Mouse (Mus musculus): ENCODE results near the gene Hoxb3. TPM values are rescaled to one million over a fixed set of nuclear protein-coding genes. Genes with fewer than 3 reads are reported as not detected.

The Hoxb3 gene
- total RNA-seq, 2 experiments from 2014 or later: not detected

DNA sequence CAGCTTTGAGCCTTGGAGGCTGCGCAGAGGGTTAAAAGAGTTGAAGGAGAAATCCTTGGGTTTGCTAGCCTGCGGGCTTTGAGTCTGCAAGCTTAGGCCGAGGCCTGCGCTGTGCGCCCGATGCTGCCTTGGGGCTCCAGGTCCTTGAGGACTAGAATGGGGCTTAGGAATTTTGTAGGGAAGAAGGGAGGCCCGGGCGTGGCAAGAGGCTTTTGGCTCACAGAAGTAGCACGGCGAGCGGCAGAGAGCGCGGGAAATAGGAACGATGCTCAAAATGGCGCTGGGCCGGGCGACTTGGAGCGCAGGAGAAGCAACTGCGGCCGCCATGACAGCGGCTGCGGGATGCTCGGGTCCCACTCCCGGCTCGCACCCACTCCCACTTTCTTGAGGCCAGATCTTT is 31.2 kb downstream of the Hoxb3 start:
- DNase-seq: no peak

DNA sequence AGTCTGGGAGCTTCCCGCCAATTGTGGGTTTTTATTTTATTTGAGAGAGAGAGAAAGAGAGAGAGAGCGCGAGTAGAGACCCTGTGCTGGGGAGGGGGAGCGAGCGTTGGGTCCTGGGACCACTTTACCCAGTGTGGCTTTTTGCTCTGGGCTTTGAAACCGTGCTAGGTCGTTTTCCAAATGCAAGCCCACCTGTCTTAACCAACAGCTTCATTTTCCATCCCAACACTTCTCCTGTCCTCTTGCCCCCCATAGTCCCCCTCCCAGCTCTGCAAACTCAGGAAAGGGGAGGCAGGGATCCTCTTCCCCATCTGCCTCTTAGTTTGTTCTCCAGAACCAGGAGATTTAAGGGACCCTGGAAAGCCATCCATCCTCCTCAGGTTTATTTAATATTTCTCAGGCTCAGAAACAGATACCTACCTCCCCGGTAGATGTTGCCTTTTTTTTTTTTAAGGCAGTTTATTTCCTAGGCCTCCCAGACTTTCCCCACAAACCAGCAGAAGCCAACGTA is 31.7 kb downstream of the Hoxb3 start:
- DNase-seq: no peak

DNA sequence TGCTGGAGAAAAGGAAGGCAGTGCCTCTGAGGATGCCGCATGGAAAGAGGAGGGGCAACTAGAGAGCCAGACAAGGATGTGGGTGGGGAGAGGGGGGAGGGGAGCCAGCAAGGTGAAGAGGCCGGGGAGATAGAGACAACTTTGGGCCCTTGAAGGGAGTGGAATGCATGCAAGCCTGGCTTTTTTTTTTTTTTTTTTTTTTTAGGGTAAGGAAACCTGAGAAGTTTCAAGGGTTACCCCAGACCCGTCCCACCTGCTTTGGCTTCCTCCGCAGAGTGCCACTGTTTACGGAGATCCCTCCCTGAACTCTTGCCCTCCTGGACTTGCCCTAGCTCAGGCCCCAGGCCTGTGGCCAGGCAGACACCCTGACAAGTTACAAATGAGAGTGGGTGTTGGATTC is 40.7 kb downstream of the Hoxb3 start:
- no peak for DNase-seq

DNA sequence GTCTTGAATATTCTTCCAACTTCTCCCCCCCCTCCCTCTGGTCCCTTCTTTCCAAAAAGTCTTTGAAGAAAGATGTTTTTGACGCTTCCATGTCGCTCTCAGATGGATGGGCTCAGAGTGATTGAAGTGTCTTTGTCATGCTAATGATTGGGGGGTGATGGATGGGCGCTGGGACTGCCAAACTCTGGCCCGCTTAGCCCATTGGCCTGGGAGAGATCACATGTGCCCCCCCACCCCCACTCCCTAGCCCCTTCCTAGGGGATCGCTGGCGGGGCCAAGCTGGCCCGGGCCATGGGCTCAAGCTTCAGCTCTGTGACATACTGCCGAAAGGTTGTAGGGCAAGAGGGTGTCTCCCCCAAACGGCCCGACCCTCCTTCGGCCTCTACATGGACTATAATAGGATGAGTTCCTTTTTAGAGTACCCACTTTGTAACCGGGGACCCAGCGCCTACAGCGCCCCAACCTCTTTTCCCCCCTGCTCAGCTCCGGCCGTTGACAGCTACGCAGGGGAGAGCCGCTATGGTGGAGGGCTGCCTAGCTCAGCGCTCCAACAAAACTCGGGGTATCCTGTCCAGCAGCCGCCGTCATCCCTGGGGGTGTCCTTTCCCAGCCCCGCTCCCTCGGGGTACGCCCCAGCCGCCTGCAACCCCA is 42.4 kb downstream of the Hoxb3 start, which contains the start of gene Hoxb1:
TSS of gene Hoxb1 (plus strand) at position 312 of the 651 bp plus-strand sequence.
- DNase-seq: no peak

DNA sequence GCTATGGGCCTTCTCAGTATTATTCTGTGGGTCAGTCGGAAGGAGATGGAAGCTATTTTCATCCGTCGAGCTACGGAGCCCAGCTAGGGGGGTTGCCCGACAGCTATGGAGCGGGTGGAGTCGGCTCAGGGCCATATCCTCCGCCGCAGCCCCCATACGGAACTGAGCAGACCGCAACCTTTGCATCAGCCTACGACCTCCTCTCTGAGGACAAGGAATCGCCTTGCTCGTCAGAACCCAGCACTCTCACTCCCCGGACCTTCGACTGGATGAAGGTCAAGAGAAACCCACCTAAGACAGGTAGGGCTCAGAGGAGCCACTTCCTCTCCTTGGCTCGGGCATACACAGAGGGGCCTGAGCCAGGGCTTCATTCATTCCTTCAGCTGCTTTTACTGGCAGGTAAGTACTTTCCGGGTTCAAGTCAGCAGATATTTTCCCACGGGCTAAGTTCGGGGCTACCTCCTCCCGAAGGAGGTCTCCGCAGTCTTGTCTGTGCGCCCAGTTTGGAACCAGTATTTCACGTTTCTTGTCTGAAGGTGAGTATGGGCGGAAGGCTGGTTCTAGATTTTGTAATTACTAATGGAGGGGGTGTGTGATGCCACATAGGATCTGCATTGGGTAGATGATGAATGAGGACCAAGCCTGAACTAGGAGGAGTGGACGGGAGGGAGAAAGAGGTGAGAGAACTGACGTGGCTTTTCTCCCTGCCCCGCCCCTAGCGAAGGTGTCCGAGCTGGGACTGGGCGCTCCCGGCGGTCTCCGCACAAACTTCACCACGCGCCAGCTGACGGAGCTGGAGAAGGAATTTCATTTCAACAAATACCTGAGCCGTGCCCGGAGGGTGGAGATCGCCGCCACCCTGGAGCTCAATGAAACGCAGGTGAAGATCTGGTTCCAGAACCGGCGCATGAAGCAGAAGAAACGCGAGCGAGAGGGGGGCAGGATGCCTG is 43.2 kb downstream of the Hoxb3 start:
- DNase-seq: no peak

DNA sequence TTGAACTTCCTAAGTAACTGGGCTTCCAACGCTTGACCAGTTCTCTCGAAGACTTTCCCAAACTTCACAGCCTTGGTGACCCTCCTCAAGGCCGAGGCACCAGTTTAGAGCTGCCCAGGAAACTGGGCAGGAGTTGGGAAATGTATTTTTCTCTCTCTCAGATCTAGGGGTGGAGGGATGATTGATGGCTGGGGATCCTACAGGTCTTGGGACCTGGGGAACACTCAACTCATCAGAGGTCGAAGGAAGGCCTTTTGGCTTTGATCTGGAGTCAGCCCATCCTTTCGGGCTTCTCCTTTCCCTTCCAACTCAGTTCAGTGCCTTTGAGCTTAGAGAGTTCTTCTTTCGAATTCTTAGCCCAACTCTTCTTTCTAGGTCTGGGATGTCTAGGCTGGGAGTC is 44.0 kb downstream of the Hoxb3 start:
- no peak for DNase-seq

DNA sequence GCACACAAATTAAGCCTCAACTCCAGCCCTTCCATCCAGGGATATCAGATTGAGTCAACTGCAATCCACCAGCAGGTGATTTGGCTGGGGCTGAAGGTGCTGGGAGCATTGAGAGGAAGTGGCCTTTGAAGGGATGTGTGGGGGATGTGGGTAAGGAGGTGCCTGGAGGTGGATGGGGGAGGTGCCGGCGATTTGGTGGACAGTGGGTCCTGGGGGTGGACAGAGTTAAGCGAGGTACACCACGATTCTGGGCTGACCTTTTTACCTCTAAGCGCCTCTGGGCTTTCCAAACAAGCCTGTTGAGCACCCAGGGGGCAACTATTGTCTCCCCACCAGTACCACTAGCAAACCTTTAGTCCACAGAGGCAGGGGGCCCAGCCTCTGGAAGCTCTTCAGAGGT is 45.6 kb downstream of the Hoxb3 start:
- DNase-seq: no peak

DNA sequence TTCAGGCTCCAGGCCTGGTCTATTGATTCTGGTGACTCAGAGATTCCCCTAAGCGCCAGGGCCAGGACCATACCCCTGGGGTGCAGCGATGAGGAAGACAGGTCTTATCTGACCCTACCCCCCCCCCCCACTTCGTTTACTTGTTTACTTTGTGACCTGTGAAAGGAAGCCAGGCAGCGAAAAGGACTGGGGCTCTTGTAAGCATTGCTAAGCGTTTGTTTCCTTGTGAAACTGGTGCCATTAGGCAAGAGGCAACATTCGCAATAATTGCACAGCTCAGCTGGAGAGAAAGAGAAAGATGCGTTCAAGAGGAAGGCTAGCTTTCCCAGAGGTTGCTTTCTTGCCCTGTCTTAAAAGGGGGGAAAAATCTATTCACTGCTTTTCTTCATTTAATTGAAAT is 46.0 kb downstream of the Hoxb3 start:
- DNase-seq: no peak

DNA sequence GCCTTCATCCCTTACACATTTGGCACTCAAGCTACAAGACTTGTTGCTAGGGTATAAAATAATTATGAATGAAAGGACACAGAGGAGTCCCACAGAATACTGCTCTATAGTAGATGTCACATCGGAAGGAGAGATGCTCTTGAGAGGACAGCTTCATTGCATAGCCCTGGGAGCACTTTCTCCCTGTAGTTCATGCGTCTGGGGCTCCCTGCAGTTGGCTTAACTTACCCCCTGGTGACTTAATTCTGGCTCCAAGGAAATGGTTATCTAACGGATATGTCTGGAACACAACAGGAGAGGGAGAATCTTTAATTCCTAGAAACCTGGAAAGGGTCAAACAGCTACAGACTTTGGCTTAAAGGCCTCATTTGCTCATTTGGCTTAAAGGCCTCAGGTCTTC is 48.6 kb downstream of the Hoxb3 start:
- no peak for DNase-seq

DNA sequence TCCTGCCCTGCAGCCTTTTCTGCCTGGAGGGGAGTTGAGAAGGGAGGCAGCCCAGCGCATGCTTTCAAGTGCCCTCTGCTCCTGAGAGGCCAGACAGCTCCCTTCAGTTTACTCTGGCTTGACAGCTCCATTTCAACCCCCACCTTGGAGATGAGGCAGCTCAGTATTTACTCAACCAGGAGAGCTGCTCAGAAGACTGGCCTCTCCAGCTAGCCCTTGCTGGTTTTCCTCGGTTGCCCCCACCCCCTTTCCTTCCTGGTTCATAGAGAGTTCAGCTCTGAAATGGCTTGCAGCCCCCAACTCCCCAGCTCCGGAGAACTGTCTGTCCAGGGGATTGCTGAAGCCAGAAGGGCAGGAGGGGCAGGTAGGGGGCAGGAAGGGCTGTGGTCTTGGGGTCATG is 49.4 kb downstream of the Hoxb3 start:
- no peak for DNase-seq

DNA sequence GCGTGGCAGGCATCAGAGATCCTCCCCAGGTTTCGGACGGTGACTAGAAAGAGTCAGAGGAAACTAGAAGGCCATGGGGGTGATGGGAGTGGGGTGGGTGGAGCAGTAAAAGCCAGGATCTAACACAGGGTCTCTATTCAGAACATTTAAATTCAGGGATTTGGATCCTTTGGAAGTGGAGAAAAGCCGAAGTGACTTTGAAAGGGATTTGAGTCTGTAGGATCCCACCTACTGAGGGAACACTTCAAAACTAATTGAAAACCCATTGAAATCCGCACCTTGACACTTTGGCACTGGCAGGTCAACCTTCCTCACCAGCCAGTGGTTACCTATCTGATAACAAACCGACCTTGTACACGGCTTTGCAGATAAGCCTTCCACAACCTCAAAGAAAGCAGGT is 51.7 kb downstream of the Hoxb3 start:
- no peak for DNase-seq

DNA sequence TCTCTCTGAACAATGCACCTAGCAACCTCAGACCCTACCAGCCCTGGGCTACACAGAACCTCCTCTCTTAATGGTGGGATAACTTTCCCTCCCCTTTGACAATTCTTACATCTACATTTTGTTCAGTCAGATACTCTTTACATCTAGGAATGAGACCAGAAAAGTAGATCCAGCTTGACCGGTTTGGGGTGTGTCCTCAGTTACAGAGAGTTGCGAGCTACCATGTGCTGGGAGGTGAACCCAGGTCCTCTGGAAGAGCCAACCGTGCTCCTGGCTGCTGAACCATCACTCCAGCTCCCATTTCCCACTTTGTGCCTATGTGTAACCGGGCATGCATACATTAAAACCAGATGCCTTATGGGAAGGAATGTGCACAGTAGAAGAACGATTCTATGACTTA is 60.3 kb downstream of the Hoxb3 start:
- DNase-seq: no peak

DNA sequence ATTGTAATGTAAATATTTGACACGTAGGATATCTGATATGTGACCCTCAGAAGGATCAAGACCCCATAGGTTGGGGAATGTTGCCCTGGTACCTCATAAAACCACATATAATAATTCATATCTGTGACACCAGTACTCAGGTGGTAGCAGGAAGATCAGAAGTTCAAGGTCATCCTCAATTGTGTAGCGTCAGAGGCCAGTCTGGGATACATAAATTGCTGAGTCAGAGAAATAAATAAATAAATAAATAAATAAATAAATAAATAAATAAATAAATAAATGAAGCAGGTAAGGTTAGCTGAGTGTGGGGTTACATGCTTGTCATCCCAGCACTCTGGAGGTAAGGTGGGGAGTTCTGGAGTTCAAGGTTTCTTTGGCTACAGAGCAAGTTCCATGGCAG is 64.5 kb downstream of the Hoxb3 start:
- DNase-seq: no peak

DNA sequence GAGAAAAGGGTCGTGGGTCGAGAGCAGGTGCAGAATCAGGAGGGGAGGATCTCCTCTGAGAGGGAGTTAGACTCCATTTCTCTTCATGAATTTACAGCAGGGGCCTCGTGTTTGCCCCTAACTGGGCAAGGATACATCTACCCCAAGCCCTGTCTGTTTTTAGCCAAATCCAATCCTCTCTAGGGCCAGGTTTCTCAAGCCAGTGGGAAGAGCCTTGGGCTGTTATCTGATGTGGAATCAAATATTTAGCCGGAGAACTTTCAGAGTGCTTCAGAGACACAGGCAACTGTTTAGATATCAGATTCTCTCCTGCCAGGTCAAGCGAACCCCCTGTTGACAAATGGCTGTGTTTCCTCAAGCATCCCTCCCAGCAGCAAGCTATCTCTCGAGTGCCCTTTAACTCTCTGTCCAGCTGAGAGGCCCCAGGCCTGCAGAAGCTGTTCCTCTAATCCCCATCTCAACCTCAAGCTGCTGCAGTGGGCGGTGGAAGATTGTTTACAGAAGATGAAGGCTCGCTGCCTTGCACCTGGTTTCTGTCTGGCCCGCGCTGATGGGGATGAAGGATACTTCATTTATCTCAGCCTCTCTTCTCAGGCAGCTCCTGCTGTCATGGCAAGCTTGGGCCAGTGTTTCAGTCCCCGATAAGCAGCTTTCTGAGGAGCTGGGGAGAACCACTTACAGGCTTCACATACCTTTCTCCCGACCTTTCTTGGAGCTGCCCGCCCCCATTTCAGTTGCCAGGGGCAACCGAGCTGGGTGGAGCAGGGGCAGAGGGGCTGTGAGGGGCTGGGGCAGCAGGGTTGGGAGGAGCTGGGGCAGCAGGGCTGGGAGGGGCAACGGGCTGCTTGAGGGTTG is 73.9 kb downstream of the Hoxb3 start:
- DNase-seq: no peak

Small RNAs within 50 kb of the gene (microRNA-seq; reads per million reads assigned to microRNA genes)
- gene Mir10a: 18.6 to 19.7 reads per million in 2 experiments

Other genes starting within 250 kb of the Hoxb3 start
- gene Atp5g1, start 247.7 kb upstream of the Hoxb3 start, total RNA-seq (2021): 100 to 1,000 TPM; 385 to 449 TPM
- gene Calcoco2, start 211.4 kb upstream of the Hoxb3 start, total RNA-seq (2021): not detected
- under 1 TPM; 0.27 to 0.46 TPM for gene Ttll6, start 189.5 kb upstream of the Hoxb3 start, total RNA-seq (2021)
- not detected for gene Hoxb13, start 129.0 kb upstream of the Hoxb3 start, total RNA-seq (2021)
- not detected for gene Hoxb9, start 51.9 kb upstream of the Hoxb3 start, total RNA-seq (2021)
- not detected for gene Hoxb8, start 41.4 kb upstream of the Hoxb3 start, total RNA-seq (2021)
- gene Hoxb7, start 36.7 kb upstream of the Hoxb3 start, total RNA-seq (2021): not detected
- not detected for gene Hoxb6, start 30.9 kb upstream of the Hoxb3 start, total RNA-seq (2021)
- not detected for gene Hoxb5, start 20.0 kb upstream of the Hoxb3 start, total RNA-seq (2021)
- gene Hoxb4, start 5.1 kb upstream of the Hoxb3 start, total RNA-seq (2021): not detected
- not detected for gene Hoxb2, start 27.2 kb downstream of the Hoxb3 start, total RNA-seq (2021)
- gene Hoxb1, start 42.4 kb downstream of the Hoxb3 start, total RNA-seq (2021): not detected
- 1 to 10 TPM in 1 of 2 experiments, under 1 TPM in 1; 0.60 to 1.0 TPM for gene Skap1, start 141.3 kb downstream of the Hoxb3 start, total RNA-seq (2021)